Mouse (Mus musculus) heart, postnatal 4 days (tissue): ENCODE measurements at regions not wholly inside any gene's neighbourhood (a gene's known extent, or its start where the extent isn't known, plus 50 kb on each side); places are given as distances from the start of the nearest gene placed in this dataset.
A peak's percentile ranks its signal among the peaks of the same experiment; 100 is the strongest.

Experiments used
- DNase-seq: peaks from one replicate; pipeline ENCODE4 v3.0.0; 2021

GRCm38 (mm10) chrX:58445624-58446323 is 423.3 kb downstream of the Zic3 start:
- DNase-seq: no peak

- DNase-seq: no peak
These were observed 425.1 kb downstream of the Zic3 start for GRCm38 (mm10) chrX:58447605-58448004.

- DNase-seq: no peak
These were observed 439.5 kb upstream of the 4930550L24Rik start for GRCm38 (mm10) chrX:58469683-58470082.

GRCm38 (mm10) chrX:58470986-58471385 is 438.2 kb upstream of the 4930550L24Rik start:
- no peak for DNase-seq

GRCm38 (mm10) chrX:58490861-58491260 is 418.3 kb upstream of the 4930550L24Rik start:
- peak; percentile 11 for DNase-seq

GRCm38 (mm10) chrX:58503573-58503972 is 405.6 kb upstream of the 4930550L24Rik start:
- no peak for DNase-seq

GRCm38 (mm10) chrX:58514925-58515324 is 394.2 kb upstream of the 4930550L24Rik start:
- DNase-seq: no peak
